Mouse (Mus musculus) myocyte (in vitro differentiated cells): ENCODE results near the gene Bpifb2. TPM values are rescaled to one million over a fixed set of nuclear protein-coding genes. Genes with fewer than 3 reads are reported as not detected.

Experiments
- H3K27me3 ChIP-seq: one replicate; pipeline ENCODE4 v1.6.1; 2011; ENCODE audit not compliant: control insufficient read depth, insufficient read depth, insufficient read length
- H3K36me3 ChIP-seq: one replicate; pipeline ENCODE4 v1.6.1; 2011; ENCODE audit not compliant: control insufficient read depth, insufficient read depth
- H3K4me2 ChIP-seq: one replicate; pipeline ENCODE4 v1.6.1; 2011; ENCODE audit warnings: low read depth, control low read depth
- H3K4me3 ChIP-seq: one replicate; pipeline ENCODE4 v1.5.1; 2011; ENCODE audit warnings: mild to moderate bottlenecking, control low read depth, moderate library complexity
- H3K79me2 ChIP-seq: one replicate; pipeline ENCODE4 v1.6.1; 2011; ENCODE audit not compliant: control insufficient read depth, insufficient read depth
- H3ac ChIP-seq: one replicate; pipeline ENCODE4 v1.6.1; 2011; ENCODE audit not compliant: control insufficient read depth, insufficient read length
- CEBPB ChIP-seq: IDR thresholded peaks from 2 replicates; pipeline ENCODE4 v1.6.1; 2011; ENCODE audit warnings: mild to moderate bottlenecking, moderate library complexity; ENCODE audit not compliant: poor library complexity, insufficient read depth, severe bottlenecking
- E2F4 ChIP-seq: IDR thresholded peaks from one replicate; pipeline ENCODE4 v1.6.1; 2011; ENCODE audit warnings: mild to moderate bottlenecking, control low read depth, moderate library complexity; ENCODE audit not compliant: insufficient read depth
- MAX ChIP-seq: IDR thresholded peaks from one replicate; pipeline ENCODE4 v1.6.1; 2011; ENCODE audit warnings: low read depth, mild to moderate bottlenecking, control low read depth
- MYOD1 ChIP-seq, 3 experiments: IDR thresholded peaks; one replicate each; pipeline ENCODE4 v1.6.1; 2011; ENCODE audit warnings: control low read depth in 2 of 3, low read depth in 2 of 3, mild to moderate bottlenecking in 2 of 3, moderate library complexity in 1 of 3; ENCODE audit not compliant: insufficient read length in 2 of 3, control insufficient read depth in 1 of 3
- MYOG ChIP-seq, 3 experiments: IDR thresholded peaks; one replicate each; pipeline ENCODE4 v1.6.1; 2011; ENCODE audit warnings: control low read depth in 2 of 3, low read depth in 2 of 3, mild to moderate bottlenecking in 2 of 3; ENCODE audit not compliant: insufficient read length in 2 of 3, control insufficient read depth in 1 of 3, insufficient read depth in 1 of 3
- POLR2A ChIP-seq: IDR thresholded peaks from one replicate; pipeline ENCODE4 v1.6.1; 2011; ENCODE audit warnings: low read depth, mild to moderate bottlenecking, control low read depth, moderate library complexity; ENCODE audit not compliant: insufficient read length
- POLR2AphosphoS2 ChIP-seq: IDR thresholded peaks from one replicate; pipeline ENCODE4 v1.6.1; 2011; ENCODE audit warnings: low read depth, control low read depth; ENCODE audit not compliant: insufficient read length
- REST ChIP-seq: IDR thresholded peaks from one replicate; pipeline ENCODE4 v1.6.1; 2011; ENCODE audit warnings: mild to moderate bottlenecking, control low read depth, moderate library complexity; ENCODE audit not compliant: insufficient read depth, insufficient read length
- SRF ChIP-seq: IDR thresholded peaks from one replicate; pipeline ENCODE4 v1.6.1; 2011; ENCODE audit warnings: low read depth; ENCODE audit not compliant: control insufficient read depth, insufficient read length
- TCF12 ChIP-seq: IDR thresholded peaks from one replicate; pipeline ENCODE4 v1.6.1; 2011; ENCODE audit warnings: mild to moderate bottlenecking, control low read depth; ENCODE audit not compliant: poor library complexity, insufficient read depth, severe bottlenecking
- TCF3 ChIP-seq: IDR thresholded peaks from one replicate; pipeline ENCODE4 v1.6.1; 2011; ENCODE audit warnings: low read depth, control low read depth; ENCODE audit not compliant: insufficient read length
- USF1 ChIP-seq: IDR thresholded peaks from one replicate; pipeline ENCODE4 v1.6.1; 2011; ENCODE audit warnings: low read depth, mild to moderate bottlenecking, control low read depth, moderate library complexity
- polyA plus RNA-seq: library from polyadenylated mRNA; unstranded; fragments of >200 nt; fragmentation: generic; extraction: Trizol; gene quantifications from one replicate; pipeline ENCODE4 v1.2.1, GENCODE M21; 2012; ENCODE audit warnings: missing spikeins

The Bpifb2 gene
- polyA plus RNA-seq, 1 experiment, result not detected

DNA sequence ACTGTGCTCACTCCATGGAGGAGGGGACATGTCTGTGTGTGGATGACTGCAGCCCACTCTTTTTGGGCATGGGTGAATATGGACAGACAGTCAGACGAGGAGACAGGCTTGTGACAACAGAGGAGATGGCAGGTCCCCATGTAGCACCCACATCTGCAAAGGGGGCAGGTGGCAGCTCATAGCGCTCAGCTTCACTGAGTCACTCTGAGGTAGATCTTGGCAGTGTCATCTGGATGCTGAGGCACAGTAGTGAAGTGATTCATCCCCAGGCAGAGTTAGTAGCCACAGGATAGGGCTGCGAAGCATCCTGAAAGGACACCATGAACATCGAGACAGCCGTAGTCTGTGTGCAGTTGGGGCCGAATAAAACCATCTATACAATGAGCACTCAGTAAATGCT, 46.4 kb downstream of the Bpifb2 start:
- TF ChIP-seq CEBPB (no peak), TCF3 (no peak), MAX (no peak), USF1 (no peak), TCF12 (no peak), E2F4 (no peak)
- H3K4me2 ChIP-seq, result no peak overlapping the region
- H3ac ChIP-seq, result no peak overlapping the region
- no peak overlapping the region for H3K4me3 ChIP-seq
- H3K36me3 ChIP-seq, result no peaks in the 10 kb centered on the region
- H3K27me3 ChIP-seq, result no peaks in the 10 kb centered on the region
- H3K79me2 ChIP-seq, result no peaks in the 10 kb centered on the region

DNA sequence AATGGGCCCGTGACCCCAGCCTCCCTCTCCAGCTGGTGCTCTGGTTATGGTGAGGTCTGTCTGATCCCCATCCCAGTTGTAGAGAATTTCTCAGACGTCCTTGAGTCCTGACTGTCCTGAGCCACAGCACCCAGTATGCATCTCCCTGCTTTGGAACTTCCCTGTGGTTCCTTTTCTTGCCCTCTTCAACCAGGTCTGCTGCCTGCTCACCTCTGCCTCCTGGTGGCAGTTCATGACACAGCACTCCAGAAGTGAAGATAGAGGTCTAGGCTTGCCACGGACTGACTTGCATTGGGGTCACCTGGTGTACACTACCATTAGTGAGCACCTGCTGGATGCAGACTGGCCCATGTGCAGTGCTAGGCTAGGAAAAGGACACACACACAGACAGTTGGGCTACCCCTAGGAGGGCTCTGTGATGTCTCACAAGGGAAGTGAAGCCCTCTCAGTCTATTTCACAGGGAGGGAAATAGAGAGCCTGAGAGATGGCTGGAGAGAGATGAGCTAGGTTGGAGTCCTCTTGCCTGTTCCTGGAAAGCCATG, 55.1 kb downstream of the Bpifb2 start:
- H3K27me3 ChIP-seq, result no peaks in the 10 kb centered on the region
- H3K4me3 ChIP-seq, result no peak overlapping the region
- H3ac ChIP-seq, result no peak overlapping the region
- H3K36me3 ChIP-seq, result no peaks in the 10 kb centered on the region
- H3K79me2 ChIP-seq, result no peaks in the 10 kb centered on the region
- H3K4me2 ChIP-seq, result no peak overlapping the region
- TF ChIP-seq SRF (no peak), MAX (no peak), TCF12 (no peak), USF1 (no peak), MYOD1 (IDR thresholded peaks at IDR 0.05; ENCODE audit: control insufficient read depth in 1 of 3, insufficient read length in 2 of 3, low read depth in 2 of 3) (no peak), REST (no peak), TCF3 (no peak), POLR2A (no peak), POLR2AphosphoS2 (no peak), MYOG (IDR thresholded peaks at IDR 0.05; ENCODE audit: control insufficient read depth in 1 of 3, insufficient read depth in 1 of 3, insufficient read length in 2 of 3, low read depth in 2 of 3) (no peak), E2F4 (no peak), CEBPB (no peak)

DNA sequence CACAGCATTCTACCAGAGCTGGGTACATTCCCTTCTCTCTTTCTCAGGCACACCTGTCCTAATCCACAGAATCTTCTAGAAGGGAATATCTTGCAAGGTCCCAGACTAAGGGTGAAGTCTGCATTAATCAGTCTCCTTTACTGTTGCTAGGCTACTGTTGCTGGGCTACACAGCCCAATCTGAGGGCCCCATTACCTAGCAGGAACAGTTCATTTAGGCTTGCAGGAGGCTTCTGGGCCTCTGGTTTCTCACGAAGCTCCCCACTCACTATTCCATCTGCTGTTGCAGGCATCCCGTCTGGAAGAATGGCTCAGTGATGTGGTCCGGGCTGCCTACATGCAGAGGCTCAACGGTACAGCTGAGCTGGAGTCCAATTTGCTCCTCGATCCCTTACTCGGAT, 56.3 kb downstream of the Bpifb2 start:
- H3K27me3 ChIP-seq, result no peaks in the 10 kb centered on the region
- no peak overlapping the region for H3ac ChIP-seq
- no peak overlapping the region for H3K4me3 ChIP-seq
- H3K4me2 ChIP-seq, result no peak overlapping the region
- H3K79me2 ChIP-seq, result no peaks in the 10 kb centered on the region
- TF ChIP-seq POLR2AphosphoS2 (no peak), TCF12 (no peak), CEBPB (no peak), TCF3 (no peak), E2F4 (no peak), SRF (no peak), MYOG (IDR thresholded peaks at IDR 0.05; ENCODE audit: control insufficient read depth in 1 of 3, insufficient read depth in 1 of 3, insufficient read length in 2 of 3, low read depth in 2 of 3) (no peak), USF1 (no peak), POLR2A (no peak), MYOD1 (IDR thresholded peaks at IDR 0.05; ENCODE audit: control insufficient read depth in 1 of 3, insufficient read length in 2 of 3, low read depth in 2 of 3) (no peak), REST (no peak)
- no peaks in the 10 kb centered on the region for H3K36me3 ChIP-seq

DNA sequence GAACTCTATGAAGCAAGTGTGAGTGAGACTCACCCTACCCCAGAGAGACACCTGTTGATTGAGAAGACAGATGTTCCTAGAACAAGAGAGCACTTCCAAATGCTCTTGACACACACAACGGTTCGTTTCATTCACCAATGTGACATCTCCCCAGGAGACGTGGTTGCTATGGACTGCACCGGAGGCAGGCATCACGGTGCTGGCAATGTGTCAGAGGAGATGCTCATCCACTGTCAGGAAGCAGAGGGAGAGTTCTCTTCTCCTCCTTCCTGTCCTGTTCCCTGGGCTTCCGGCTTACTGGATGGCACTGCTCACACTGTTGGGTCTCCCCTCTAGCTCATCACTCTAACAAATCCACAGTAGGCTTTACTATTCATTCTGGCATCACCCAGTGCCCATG, 58.5 kb downstream of the Bpifb2 start:
- no peaks in the 10 kb centered on the region for H3K79me2 ChIP-seq
- no peaks in the 10 kb centered on the region for H3K27me3 ChIP-seq

DNA sequence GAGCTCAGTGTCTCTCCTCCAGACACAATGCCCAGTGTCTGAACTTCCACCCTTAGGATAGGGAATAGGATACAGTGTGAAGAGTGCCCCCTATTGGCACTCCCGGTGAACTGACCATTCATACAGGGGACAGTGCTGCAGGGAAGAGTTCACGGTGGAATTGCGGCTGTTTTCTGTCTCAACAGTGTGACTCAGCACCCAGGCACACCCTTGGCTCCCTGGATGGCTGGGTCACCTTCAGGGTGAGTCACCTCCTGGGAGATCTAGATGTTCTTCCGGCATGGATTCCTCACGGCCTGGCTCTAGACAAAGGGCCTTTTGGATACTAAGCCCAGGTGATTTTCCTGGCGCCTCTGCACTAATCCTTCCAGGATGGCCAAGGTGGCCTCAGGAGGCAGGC, 60.5 kb downstream of the Bpifb2 start:
- H3ac ChIP-seq, result no peak overlapping the region

More for the DNA sequence above, 58.5 kb downstream of the Bpifb2 start:
- H3K4me3 ChIP-seq, result no peak overlapping the region
- TF ChIP-seq E2F4 (no peak), TCF12 (no peak), TCF3 (no peak)
- no peak overlapping the region for H3K4me2 ChIP-seq
- no peaks in the 10 kb centered on the region for H3K36me3 ChIP-seq
- no peak overlapping the region for H3ac ChIP-seq

More for the DNA sequence above, 60.5 kb downstream of the Bpifb2 start:
- Histone ChIP-seq H3K4me3 (no peak overlapping the region), H3K27me3 (no peaks in the 10 kb centered on the region), H3K79me2 (no peaks in the 10 kb centered on the region), H3K4me2 (no peak overlapping the region), H3K36me3 (no peaks in the 10 kb centered on the region)
- TF ChIP-seq REST (no peak), USF1 (no peak), E2F4 (no peak), SRF (no peak), MYOG (IDR thresholded peaks at IDR 0.05; ENCODE audit: control insufficient read depth in 1 of 3, insufficient read depth in 1 of 3, insufficient read length in 2 of 3, low read depth in 2 of 3) (no peak), TCF12 (no peak), MYOD1 (IDR thresholded peaks at IDR 0.05; ENCODE audit: control insufficient read depth in 1 of 3, insufficient read length in 2 of 3, low read depth in 2 of 3) (no peak), POLR2A (no peak), POLR2AphosphoS2 (no peak), MAX (no peak), CEBPB (no peak), TCF3 (no peak)
